Mouse (Mus musculus): ENCODE measurements around the gene Grin2b. TPM values are rescaled to one million over a fixed set of nuclear protein-coding genes. Genes with fewer than 3 reads are reported as not detected.

The Grin2b gene
- total RNA-seq, 2 experiments from 2014 or later = 336 to 340 TPM

Small RNAs within 50 kb of the gene (microRNA-seq; reads per million reads assigned to microRNA genes)
- 0 reads per million in 2 experiments for gene Gm22892

Other genes with a start within 250 kb of the Grin2b start
- gene Gm8994, start 154.0 kb upstream of the Grin2b start, total RNA-seq (2021) = not detected
- gene E330021D16Rik, start 242.1 kb upstream of the Grin2b start, total RNA-seq (2021) = not detected

All from left cerebral cortex, postnatal 25 days (tissue).